Mouse (Mus musculus): Measurements from ENCODE around the gene Ccdc141.

- no peak for TF ChIP-seq POLR2A (IDR thresholded peaks at IDR 0.05; ENCODE audit: low read depth, low read length)
- no peak for TF ChIP-seq CTCF (IDR thresholded peaks at IDR 0.05; ENCODE audit: extremely low read depth, insufficient read length, insufficient replicate concordance, low read depth, low read length)
Observed at GRCm38 (mm10) chr2:77201900-77202299, 31.5 kb upstream of the Ccdc141 start.
